Mouse (Mus musculus): ENCODE measurements around the gene Armc2. TPM values are rescaled to one million over a fixed set of nuclear protein-coding genes. Genes with fewer than 3 reads are reported as not detected.

Armc2 gene
- polyA plus RNA-seq, 1 experiment from 2014 or later = 0.21 TPM

DNA sequence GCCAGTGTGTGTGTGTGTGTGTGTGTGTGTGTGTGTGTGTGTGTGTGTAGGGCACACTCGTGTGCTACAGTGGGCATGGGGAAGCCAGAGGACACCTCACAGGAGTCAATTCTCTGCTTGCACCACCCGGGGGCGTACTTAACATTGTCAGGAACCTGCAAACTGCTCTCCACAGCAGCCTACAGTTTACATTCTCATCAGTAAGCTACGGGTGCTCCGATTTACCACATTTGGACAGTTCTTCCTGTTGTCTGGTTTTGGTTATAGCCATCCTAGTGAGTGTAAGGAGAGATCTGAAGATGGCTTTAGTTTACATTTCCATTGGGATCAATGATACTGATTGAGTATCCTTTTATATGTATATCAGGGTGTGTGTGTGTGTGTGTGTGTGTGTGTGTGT, 11.3 kb upstream of the Armc2 start:
- no peak for TF ChIP-seq EP300 (IDR thresholded peaks at IDR 0.05; ENCODE audit: low read depth)
- TF ChIP-seq CTCF (IDR thresholded peaks at IDR 0.05; ENCODE audit: low read depth) = peak; percentile 37
- Histone ChIP-seq H3K27ac (ENCODE audit: low read depth) (no peak overlapping the region), H3K4me2 (ENCODE audit: low read depth, low read length) (no peak overlapping the region), H3K36me3 (replicated peaks; ENCODE audit: insufficient read depth, low read length) (no peaks in the 10 kb centered on the region), H3K4me1 (ENCODE audit: insufficient read depth) (peaks cover 9% of the 10 kb centered on the region), H3K9ac (replicated peaks) (no peak overlapping the region), H3K4me3 (ENCODE audit: low read depth, low read length) (no peak overlapping the region), H3K9me3 (ENCODE audit: low read length) (no peaks in the 10 kb centered on the region), H3K27me3 (ENCODE audit: insufficient read depth, low read length) (no peaks in the 10 kb centered on the region)
- ATAC-seq = no peak
- WGBS (ENCODE audit: insufficient replicate concordance) = 53% methylated on average over 5 of the region's 5 CpGs
- peak; percentile 28 for DNase-seq

DNA sequence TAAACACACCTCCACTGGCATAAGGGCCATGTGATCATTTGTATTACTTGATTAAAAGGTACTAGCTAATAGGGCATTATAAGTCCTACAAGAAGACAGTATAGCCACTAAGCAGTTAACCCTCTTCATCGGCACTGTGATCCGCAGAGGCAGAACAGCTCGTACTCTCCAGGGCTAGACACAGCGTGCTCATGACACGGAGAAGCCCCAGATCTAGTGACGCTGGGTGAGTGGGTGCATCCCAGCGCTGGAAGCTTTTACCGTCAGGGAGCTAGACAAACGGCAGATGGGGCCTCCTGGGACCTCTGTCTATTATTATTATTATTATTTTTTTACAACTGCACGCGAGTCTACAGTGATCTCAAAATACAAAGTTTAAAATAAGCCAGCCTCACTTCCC, 9.1 kb upstream of the Armc2 start:
- DNase-seq (no peak), ATAC-seq (no peak)
- Histone ChIP-seq H3K9me3 (ENCODE audit: low read length) (no peaks in the 10 kb centered on the region), H3K4me3 (ENCODE audit: low read depth, low read length) (no peak overlapping the region), H3K27me3 (ENCODE audit: insufficient read depth, low read length) (no peaks in the 10 kb centered on the region), H3K4me2 (ENCODE audit: low read depth, low read length) (no peak overlapping the region), H3K4me1 (ENCODE audit: insufficient read depth) (peaks cover 9% of the 10 kb centered on the region), H3K36me3 (replicated peaks; ENCODE audit: insufficient read depth, low read length) (no peaks in the 10 kb centered on the region), H3K9ac (replicated peaks) (no peak overlapping the region), H3K27ac (ENCODE audit: low read depth) (no peak overlapping the region)
- TF ChIP-seq EP300 (IDR thresholded peaks at IDR 0.05; ENCODE audit: low read depth) (no peak), CTCF (IDR thresholded peaks at IDR 0.05; ENCODE audit: low read depth) (no peak)
- 84% methylated on average over 11 of the region's 11 CpGs for WGBS (ENCODE audit: insufficient replicate concordance)

- no peak overlapping the region for H3K4me2 ChIP-seq (ENCODE audit: low read depth, low read length)
- H3K4me1 ChIP-seq (ENCODE audit: insufficient read depth) = no peaks in the 10 kb centered on the region
- H3K27ac ChIP-seq (ENCODE audit: low read depth) = no peak overlapping the region
- 64% methylated on average over 6 of the region's 6 CpGs for WGBS (ENCODE audit: insufficient replicate concordance)
- TF ChIP-seq CTCF (IDR thresholded peaks at IDR 0.05; ENCODE audit: low read depth) (no peak), EP300 (IDR thresholded peaks at IDR 0.05; ENCODE audit: low read depth) (no peak)
- no peaks in the 10 kb centered on the region for H3K36me3 ChIP-seq (replicated peaks; ENCODE audit: insufficient read depth, low read length)
- DNase-seq (no peak), ATAC-seq (no peak)
- H3K4me3 ChIP-seq (ENCODE audit: low read depth, low read length) = no peak overlapping the region
- H3K27me3 ChIP-seq (ENCODE audit: insufficient read depth, low read length) = no peaks in the 10 kb centered on the region
- H3K9me3 ChIP-seq (ENCODE audit: low read length) = no peaks in the 10 kb centered on the region
- no peak overlapping the region for H3K9ac ChIP-seq (replicated peaks)
Observed at GRCm38 (mm10) chr10:42024406-42024805, 6.2 kb upstream of the Armc2 start.

DNA sequence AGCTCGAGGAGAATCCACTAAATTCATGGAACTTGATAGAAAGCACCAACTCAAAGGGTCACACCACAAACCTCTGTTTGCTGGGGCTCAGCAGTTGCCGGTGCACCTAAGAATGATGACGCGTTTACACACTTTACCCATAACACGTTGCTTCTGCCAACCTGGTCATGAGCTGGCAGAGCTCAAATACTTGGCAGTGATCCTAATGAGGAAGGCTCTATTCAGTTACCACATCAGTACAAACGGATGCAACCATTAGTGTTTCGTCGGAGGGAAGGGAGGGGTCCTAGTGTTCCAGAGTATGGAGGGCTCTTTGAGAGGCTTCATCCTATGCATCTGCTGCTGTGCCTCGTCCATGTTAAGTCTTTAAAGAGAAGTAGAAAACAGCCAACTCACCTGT, 3.3 kb upstream of the Armc2 start:
- H3K4me3 ChIP-seq (ENCODE audit: low read depth, low read length) = no peak overlapping the region
- peaks cover 10% of the 10 kb centered on the region for H3K4me1 ChIP-seq (ENCODE audit: insufficient read depth)
- no peak overlapping the region for H3K9ac ChIP-seq (replicated peaks)
- no peak overlapping the region for H3K27ac ChIP-seq (ENCODE audit: low read depth)
- no peak for TF ChIP-seq EP300 (IDR thresholded peaks at IDR 0.05; ENCODE audit: low read depth)
- no peak for TF ChIP-seq CTCF (IDR thresholded peaks at IDR 0.05; ENCODE audit: low read depth)
- H3K4me2 ChIP-seq (ENCODE audit: low read depth, low read length) = no peak overlapping the region
- no peak for DNase-seq
- 74% methylated on average over 9 of the region's 9 CpGs for WGBS (ENCODE audit: insufficient replicate concordance)
- no peak for ATAC-seq
- no peaks in the 10 kb centered on the region for H3K36me3 ChIP-seq (replicated peaks; ENCODE audit: insufficient read depth, low read length)
- no peaks in the 10 kb centered on the region for H3K9me3 ChIP-seq (ENCODE audit: low read length)
- 0 out of 2 replicates have a peak, but pooled peaks cover 6% of the 10 kb centered on the region for H3K27me3 ChIP-seq (ENCODE audit: insufficient read depth, low read length)

DNA sequence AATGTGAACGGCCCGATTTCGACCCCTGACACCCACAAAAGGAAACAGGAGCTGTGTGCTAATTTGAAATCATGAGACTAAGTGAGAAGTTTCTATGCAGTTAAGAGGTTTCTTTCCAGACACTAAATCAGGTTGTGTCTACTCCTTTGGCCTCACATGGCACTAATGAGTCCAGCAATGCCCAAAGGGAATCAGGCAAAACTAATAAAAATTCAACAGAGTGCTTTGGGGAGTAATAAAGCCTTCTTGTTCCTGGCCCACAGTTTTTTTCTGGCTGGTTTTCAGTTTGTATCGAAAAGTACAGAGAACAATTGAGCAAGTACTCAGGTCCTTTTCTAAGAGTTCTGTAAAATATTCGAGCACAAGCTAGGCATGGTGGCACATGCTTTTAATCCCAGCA, 4.2 kb downstream of the Armc2 start:
- H3K9me3 ChIP-seq (ENCODE audit: low read length) = no peaks in the 10 kb centered on the region
- H3K36me3 ChIP-seq (replicated peaks; ENCODE audit: insufficient read depth, low read length) = no peaks in the 10 kb centered on the region
- TF ChIP-seq EP300 (IDR thresholded peaks at IDR 0.05; ENCODE audit: low read depth) = no peak
- no peak for TF ChIP-seq CTCF (IDR thresholded peaks at IDR 0.05; ENCODE audit: low read depth)
- no peak overlapping the region for H3K4me2 ChIP-seq (ENCODE audit: low read depth, low read length)
- WGBS (ENCODE audit: insufficient replicate concordance) = 81% methylated on average over 5 of the region's 5 CpGs
- DNase-seq (no peak), ATAC-seq (no peak)
- no peak overlapping the region for H3K27ac ChIP-seq (ENCODE audit: low read depth)
- H3K4me1 ChIP-seq (ENCODE audit: insufficient read depth) = peaks cover 10% of the 10 kb centered on the region
- 0 out of 2 replicates have a peak, but pooled peaks cover 6% of the 10 kb centered on the region for H3K27me3 ChIP-seq (ENCODE audit: insufficient read depth, low read length)
- H3K9ac ChIP-seq (replicated peaks) = no peak overlapping the region
- no peak overlapping the region for H3K4me3 ChIP-seq (ENCODE audit: low read depth, low read length)

DNA sequence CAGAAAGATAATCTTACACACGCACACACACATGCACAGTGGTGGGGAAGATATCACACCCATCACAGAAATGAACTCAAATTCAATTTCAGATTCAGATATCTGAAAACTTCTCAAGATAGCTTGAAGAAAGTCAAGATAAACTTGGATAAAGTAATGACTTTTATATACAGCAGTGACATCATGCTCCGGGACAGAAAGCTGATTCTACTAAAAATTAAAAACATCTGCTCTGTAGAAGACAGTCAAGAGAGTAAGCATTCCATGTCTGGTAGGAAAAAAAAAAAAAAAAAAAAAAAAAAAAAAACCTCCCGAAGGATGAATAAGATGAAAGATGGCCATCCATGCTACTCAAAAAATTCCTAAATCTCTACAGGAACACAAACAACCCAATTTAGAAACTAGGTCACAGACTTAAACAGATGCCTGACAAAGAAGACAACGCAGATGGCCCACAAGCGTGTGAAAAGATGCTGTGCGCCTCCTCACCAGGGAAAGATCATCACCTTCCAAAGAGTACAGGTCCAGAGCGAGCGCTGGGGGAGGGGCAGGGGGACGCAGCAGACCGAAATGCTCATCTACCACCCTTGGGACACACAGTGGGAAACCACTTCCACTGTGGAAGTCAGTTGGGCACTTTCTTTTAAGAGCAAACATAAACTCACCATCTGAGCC, 7.3 kb downstream of the Armc2 start:
- H3K9ac ChIP-seq (replicated peaks) = no peak overlapping the region
- H3K4me1 ChIP-seq (ENCODE audit: insufficient read depth) = no peaks in the 10 kb centered on the region
- no peaks in the 10 kb centered on the region for H3K9me3 ChIP-seq (ENCODE audit: low read length)
- TF ChIP-seq CTCF (IDR thresholded peaks at IDR 0.05; ENCODE audit: low read depth) (no peak), EP300 (IDR thresholded peaks at IDR 0.05; ENCODE audit: low read depth) (no peak)
- WGBS (ENCODE audit: insufficient replicate concordance) = 84% methylated on average over 10 of the region's 10 CpGs
- no peaks in the 10 kb centered on the region for H3K27me3 ChIP-seq (ENCODE audit: insufficient read depth, low read length)
- no peak overlapping the region for H3K4me2 ChIP-seq (ENCODE audit: low read depth, low read length)
- H3K27ac ChIP-seq (ENCODE audit: low read depth) = no peak overlapping the region
- DNase-seq (no peak), ATAC-seq (no peak)
- H3K36me3 ChIP-seq (replicated peaks; ENCODE audit: insufficient read depth, low read length) = no peaks in the 10 kb centered on the region
- no peak overlapping the region for H3K4me3 ChIP-seq (ENCODE audit: low read depth, low read length)

All from liver, postnatal 0 days (tissue).